Mouse (Mus musculus): Measurements from ENCODE around the gene Gm2a. TPM values are rescaled to one million over a fixed set of nuclear protein-coding genes. Genes with fewer than 3 reads are reported as not detected.

Gene Gm2a
- total RNA-seq (2023; ENCODE audit: inconsistent age) = 119 to 129 TPM (median 126 TPM) in 4 replicates

GRCm38 (mm10) chr11:55097463-55098188 lies at the start of gene Gm2a:
Gene Gm2a (plus strand): TSS chr11:55098115.

GRCm38 (mm10) chr11:55077331-55078231 lies 20.3 kb upstream of the Gm2a start, which contains the start of gene Ccdc69:
Gene Ccdc69 (minus strand): TSS chr11:55078131.

GRCm38 (mm10) chr11:55151608-55152007 lies 53.7 kb downstream of the Gm2a start, which contains the start of gene Slc36a3:
Gene Slc36a3 (minus strand): TSS chr11:55151708.

Other genes with a start within 250 kb of the Gm2a start
- gene Lyrm7, start 237.2 kb upstream of the Gm2a start, total RNA-seq (2023; ENCODE audit: inconsistent age) = 5.7 to 6.6 TPM (median 6.4 TPM) in 4 replicates
- gene Hint1, start 231.7 kb upstream of the Gm2a start, total RNA-seq (2023; ENCODE audit: inconsistent age) = 113 to 145 TPM (median 122 TPM) in 4 replicates
- gene Gpx3, start 195.7 kb upstream of the Gm2a start, total RNA-seq (2023; ENCODE audit: inconsistent age) = not detected in 4 replicates
- 95.9 to 111 TPM (median 103 TPM) in 4 replicates for gene Tnip1, start 135.2 kb upstream of the Gm2a start, total RNA-seq (2023; ENCODE audit: inconsistent age)
- 239 to 261 TPM (median 254 TPM) in 4 replicates for gene Anxa6, start 64.7 kb upstream of the Gm2a start, total RNA-seq (2023; ENCODE audit: inconsistent age)
- 38.7 to 43.6 TPM (median 41.7 TPM) in 4 replicates for gene Ccdc69, start 20.0 kb upstream of the Gm2a start, total RNA-seq (2023; ENCODE audit: inconsistent age)
- not detected in 4 replicates for gene Slc36a3, start 53.6 kb downstream of the Gm2a start, total RNA-seq (2023; ENCODE audit: inconsistent age)
- gene Slc36a2, start 87.0 kb downstream of the Gm2a start, total RNA-seq (2023; ENCODE audit: inconsistent age) = not detected in 4 replicates
- 12.1 to 18.7 TPM (median 14.5 TPM) in 4 replicates for gene Slc36a1, start 106.2 kb downstream of the Gm2a start, total RNA-seq (2023; ENCODE audit: inconsistent age)
- 0.10 TPM in 1 of 4 replicates, not detected in the others for gene Fat2, start 238.4 kb downstream of the Gm2a start, total RNA-seq (2023; ENCODE audit: inconsistent age)

All from B cell, adult (primary cell).